Mouse (Mus musculus): Measurements from ENCODE around the gene Slirp.
"Not testable (repeated sequence)": the region's sequence is repeated elsewhere in the genome, so short reads cannot be mapped to it uniquely, and the experiment has no call there.

Slirp gene

DNA sequence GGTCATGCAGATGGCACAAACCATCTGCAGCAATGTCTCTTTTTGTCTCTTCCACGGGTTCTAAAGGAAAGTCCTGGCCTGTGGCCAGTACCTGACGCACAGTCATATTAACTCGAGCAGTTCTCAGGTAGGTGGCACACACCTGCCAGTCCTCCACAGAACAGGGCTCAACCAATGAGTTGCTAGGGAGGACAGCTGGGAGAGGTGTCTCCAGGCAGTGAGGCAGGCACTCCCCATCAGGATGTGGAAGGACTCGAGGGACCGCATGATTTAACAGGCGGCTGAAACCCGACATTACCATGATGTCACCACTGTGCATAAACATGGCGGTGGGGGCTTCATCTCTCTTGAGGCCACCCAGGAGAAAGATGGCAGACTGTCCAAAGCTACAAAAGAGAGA lies 14.8 kb upstream of the Slirp start:
- no peak for DNase-seq (ENCODE audit: low read depth)

DNA sequence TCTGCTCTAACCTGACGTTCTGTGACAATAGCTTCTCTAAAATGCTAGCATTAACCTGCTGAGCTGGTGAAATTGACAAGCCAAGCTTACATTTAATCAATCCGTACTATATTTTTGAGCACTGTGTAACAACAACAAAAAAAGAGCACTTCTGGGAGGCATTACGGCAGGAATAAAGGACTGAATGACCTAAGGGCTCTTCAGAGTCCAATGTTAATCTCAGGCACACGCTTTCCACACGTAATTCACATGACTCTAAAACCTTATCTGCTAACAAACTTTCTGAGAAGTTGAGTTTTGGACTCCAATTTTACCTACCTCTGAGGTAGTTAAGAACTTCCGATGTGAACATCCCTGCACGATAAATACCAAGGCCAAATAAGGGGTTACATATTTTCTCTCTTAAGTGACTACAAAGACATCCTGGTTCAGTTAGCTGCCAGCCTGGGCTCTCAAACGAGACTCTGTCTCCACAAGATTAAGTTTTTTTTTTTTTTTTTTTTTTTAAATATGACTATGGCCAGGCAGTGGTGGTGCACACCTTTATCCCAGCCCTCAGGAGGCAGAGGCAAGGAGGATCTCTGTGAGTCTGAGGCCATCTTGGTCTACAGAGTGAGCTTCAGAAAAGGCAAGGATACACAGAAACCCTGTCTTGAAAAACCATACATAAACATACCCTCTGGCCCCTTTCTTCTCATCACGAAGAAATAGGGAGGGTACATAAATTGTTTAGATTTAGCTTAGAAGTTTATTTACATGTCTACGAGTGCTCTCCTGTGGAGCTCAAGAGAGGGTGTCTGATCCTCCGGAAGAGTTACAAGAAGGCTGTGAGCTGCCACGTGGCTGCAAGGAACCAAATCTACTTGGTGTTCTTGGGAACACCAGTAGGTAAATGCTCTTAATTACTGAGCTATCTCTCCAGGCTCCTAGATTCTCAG lies 1.2 kb upstream of the Slirp start:
- DNase-seq (ENCODE audit: low read depth) = no peak

DNA sequence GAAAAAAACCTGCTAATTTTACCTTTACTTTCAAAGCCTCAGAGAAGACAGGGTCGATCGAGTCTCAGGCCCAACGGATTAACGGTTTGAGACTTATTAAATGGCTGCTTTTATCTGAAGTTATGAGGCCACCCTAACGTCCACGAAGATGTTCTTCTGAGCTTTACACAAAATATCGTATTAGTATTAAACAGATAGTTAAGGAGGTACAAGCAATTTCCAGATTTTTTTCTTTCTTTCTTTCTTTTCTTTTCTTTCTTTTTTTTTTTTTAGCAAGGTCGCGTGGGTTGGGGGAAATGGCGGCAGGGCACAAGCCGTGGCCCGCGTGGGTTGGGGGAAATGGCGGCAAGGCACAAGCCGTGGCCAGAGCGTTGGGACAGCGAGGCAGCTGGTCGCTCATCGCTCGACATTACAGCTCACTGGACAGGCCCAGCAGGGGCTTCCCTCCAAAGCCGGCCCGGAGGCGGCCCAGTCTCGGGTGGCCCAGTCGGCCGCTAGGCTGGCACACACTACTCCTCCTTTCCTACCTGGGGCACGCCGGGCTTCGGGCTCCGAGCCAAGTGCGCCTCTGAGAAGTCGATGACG lies 489 bp upstream of the Slirp start:
- no peak for DNase-seq (ENCODE audit: low read depth)

GRCm38 (mm10) chr12:87444211-87444610 lies 515 bp downstream of the Slirp start:
- no peak for DNase-seq (ENCODE audit: low read depth)

DNA sequence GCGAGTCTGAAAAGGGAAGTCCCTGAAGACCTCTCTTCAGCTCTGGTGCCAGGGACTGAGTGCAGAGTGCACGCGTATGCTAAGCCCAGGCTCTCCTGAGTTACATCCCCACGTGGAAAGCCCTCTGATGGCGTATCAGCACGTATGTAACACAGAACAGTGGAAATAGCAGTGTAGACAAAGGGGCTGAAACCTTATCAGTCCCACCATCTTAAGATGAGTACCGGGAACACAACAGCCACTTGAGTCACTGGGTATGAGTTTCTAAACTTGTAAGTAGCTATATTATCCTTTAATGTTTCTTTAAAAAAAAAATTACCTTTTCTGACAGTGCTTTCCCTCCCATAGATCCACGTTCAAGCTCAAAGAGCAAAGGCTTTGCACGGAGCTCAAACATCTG lies 5.8 kb downstream of the Slirp start:
- no peak for DNase-seq (ENCODE audit: low read depth)

DNA sequence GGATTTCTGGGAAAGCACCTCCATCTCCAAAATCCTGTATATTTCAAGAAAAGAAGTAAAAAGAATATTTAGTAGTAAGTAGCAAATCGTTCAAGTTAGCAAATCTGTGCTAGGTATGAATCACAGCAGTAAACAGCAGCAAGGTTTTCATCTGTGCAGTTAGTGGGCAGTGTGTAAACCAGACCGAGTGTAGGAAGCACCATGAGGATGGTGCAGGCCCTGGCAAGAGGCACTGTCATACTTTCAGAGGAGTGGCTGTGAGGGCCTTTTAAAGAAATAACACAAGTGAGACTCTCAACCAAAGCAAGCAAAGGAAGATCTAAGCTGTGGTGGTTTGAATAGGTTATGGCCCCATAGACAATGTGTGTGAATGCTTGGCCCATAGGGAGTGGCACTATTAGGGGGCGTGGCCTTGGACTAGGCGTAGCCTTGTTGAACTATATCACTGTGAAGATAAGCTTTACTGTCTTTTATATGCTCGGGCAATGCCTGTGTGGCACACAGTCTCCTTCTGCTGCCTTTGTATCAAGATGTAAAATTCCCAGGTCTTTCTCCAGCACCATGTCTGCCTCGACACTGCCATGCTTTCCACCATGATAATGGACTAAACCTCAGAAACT lies 21.1 kb downstream of the Slirp start:
- no peak for DNase-seq (ENCODE audit: low read depth)

DNA sequence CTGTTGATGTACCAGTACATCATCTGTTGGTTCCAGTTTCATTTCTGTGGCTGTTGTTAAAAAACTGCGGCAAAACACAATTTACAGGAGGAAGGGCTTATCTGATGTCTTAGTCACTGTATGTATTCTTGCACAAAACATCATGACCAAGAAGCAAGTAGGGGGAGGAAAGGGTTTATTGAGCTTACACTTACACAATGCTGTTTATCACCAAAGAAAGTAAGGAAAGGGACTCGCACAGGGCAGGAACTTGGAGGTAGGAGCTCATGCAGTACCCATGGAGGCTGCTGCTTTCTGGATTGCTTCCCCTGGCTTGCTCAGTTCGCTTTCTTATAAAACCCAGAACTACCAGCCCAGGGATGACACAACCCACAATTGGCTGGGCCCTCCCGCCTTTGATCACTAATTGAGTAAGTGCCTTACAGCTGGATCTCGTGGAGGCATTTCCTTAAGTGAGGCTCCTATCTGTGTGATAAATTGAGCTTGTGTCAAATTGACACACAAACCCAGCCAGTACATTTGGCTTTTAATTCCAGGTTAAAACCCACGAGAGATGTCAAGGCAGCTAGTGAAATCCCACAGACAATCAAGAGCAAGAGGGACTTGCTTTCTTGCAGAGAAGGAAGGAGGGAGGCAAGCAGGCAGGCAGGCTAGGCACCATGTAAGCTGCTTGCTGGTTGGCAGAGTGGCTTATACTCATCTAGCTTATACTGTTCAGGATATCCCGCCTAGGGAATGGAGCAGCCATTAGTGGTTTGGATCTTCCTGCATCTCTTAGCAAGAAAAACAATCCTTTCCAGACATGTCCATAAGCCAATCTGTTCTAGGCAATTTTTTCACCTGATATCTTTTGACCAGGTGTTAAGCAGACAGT lies 26.8 kb downstream of the Slirp start:
- no peak for DNase-seq (ENCODE audit: low read depth)

- DNase-seq (ENCODE audit: low read depth) = no peak
Measured at GRCm38 (mm10) chr12:87471421-87471963, 27.8 kb downstream of the Slirp start.

DNA sequence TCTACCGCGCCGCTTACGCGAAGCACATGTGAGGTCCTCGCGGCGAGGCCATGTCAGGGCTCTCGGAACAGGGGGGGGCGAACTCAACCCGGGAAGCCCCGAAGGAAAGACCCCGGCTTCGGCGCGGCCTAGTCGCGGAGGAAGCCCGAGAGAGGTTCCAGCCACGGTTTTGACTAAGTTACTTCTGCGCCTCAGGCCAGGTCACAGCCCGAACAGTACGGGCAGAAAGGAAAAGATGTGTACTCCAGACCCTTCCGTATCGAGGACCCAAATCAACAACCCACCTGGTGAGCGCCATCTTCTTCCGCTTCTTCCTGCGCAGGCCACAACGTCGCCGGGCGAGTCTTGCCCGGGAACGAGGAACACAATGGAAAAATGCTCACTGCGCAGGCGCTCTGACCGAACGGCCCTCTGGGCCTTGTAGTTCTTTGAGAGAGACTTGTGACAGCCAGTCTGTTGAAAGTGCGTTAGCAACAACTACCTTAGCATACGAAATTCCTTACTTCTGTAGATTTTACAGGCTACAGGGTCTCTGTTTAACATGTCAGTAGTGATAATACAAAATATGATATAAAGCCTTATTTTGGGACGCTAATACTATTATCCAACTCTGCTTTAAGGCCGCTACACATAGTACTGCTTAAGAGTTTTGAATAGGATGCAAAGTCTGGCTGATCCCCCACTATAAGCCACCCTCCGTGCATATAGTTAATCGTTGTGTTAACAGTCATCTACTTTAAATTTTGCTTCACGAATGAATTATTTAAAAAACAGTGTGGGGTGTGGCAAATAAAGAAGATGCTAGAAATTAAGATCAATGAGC lies 28.5 kb downstream of the Slirp start, which contains the start of gene Snw1:
Gene Snw1 (minus strand): TSS at position 311 of the 823 bp plus-strand sequence.
- peak; percentile 95 for DNase-seq (ENCODE audit: low read depth)

DNA sequence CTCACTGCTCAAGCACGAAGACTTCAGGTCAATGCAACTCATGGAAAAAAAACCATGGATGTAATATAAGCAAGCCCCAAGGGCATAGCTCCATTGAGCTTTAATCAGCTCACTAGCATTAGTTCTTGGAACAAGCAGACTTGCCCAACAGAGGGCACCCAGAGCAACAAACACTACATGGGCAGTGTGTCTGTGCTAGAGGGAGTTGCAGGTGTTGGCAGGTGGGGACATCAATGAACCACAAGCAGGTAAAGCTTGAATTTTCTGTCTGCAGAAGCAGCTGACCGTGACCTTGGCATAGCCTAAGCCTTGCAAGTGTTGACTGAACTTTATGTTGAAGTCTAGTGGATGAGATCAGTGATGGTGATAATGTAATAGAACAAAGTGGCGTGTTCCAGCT lies 31.1 kb downstream of the Slirp start:
- no peak for DNase-seq (ENCODE audit: low read depth)

GRCm38 (mm10) chr12:87482482-87482881 lies 38.8 kb downstream of the Slirp start:
- DNase-seq (ENCODE audit: low read depth) = not testable (repeated sequence)

GRCm38 (mm10) chr12:87488683-87489082 lies 45.0 kb downstream of the Slirp start:
- not testable (repeated sequence) for DNase-seq (ENCODE audit: low read depth)

GRCm38 (mm10) chr12:87494421-87494820 lies 50.7 kb downstream of the Slirp start, which contains the start of gene Gm5788:
Gm5788 (plus strand) TSS chr12:87494721.
- DNase-seq (ENCODE audit: low read depth) = not testable (repeated sequence)
